Mouse (Mus musculus) embryonic fibroblast, embryonic 13.5 days (primary cell): Measurements from ENCODE around the gene Calm3.

Source experiments
- CTCF ChIP-seq: IDR thresholded peaks from 2 replicates; pipeline ENCODE4 v1.5.1; 2011; ENCODE audit warnings: mild to moderate bottlenecking, control low read depth, low read length, moderate library complexity, borderline replicate concordance; ENCODE audit not compliant: insufficient read depth
- POLR2A ChIP-seq: IDR thresholded peaks from 2 replicates; pipeline ENCODE4 v1.6.1; 2011; ENCODE audit warnings: low read depth, mild to moderate bottlenecking, control low read depth, low read length, moderate library complexity

GRCm38 (mm10) chr7:16867488-16867887 is 56.4 kb downstream of the Calm3 start:
- TF ChIP-seq POLR2A (no peak), CTCF (no peak)
